Mouse (Mus musculus) heart, embryonic 14.5 days (tissue): ENCODE results near the gene B3gntl1. TPM values are rescaled to one million over a fixed set of nuclear protein-coding genes. Genes with fewer than 3 reads are reported as not detected.

Source experiments
- ATAC-seq: fragments of 200-750 bp; cut with Nextera tagmentation; 2 replicates; pipeline ENCODE4 v1.8.0; 2017; ENCODE audit warnings: low read depth, moderate TSS enrichment; ENCODE audit not compliant: insufficient number of reproducible peaks, insufficient read depth, low FRiP score
- H3K27ac ChIP-seq, 2 experiments: fragments of 200-500 bp in 1 of 2; fragments of 300-500 bp in 1 of 2; sonication (generic) in 1 of 2; replicated peaks in 1 of 2; 2 replicates each; pipeline ENCODE4 v1.5.1; 2012 to 2014; ENCODE audit warnings: low read depth in 2 of 2, low read length in 2 of 2, control low read depth in 1 of 2, mild to moderate bottlenecking in 1 of 2, mixed read lengths in 1 of 2; ENCODE audit not compliant: control insufficient read depth in 1 of 2, insufficient read depth in 1 of 2
- H3K27me3 ChIP-seq: fragments of 300-500 bp; sonication (generic); 2 replicates; pipeline ENCODE4 v1.6.1; 2014; ENCODE audit warnings: mild to moderate bottlenecking, low read length, control low read depth; ENCODE audit not compliant: control insufficient read depth, insufficient read depth
- H3K36me3 ChIP-seq: fragments of 300-500 bp; sonication (generic); 2 replicates; pipeline ENCODE4 v1.6.1; 2014; ENCODE audit warnings: mild to moderate bottlenecking, control low read depth, low read length, mixed read lengths; ENCODE audit not compliant: control insufficient read depth, insufficient read depth
- H3K4me1 ChIP-seq, 2 experiments: fragments of 200-500 bp in 1 of 2; fragments of 300-500 bp in 1 of 2; sonication (generic) in 1 of 2; 2 replicates each; pipeline ENCODE4 v1.6.1; 2012 to 2014; ENCODE audit warnings: low read length in 2 of 2, control low read depth in 1 of 2, mixed read lengths in 1 of 2; ENCODE audit not compliant: control insufficient read depth in 2 of 2, insufficient read depth in 2 of 2
- H3K4me2 ChIP-seq: fragments of 300-500 bp; sonication (generic); 2 replicates; pipeline ENCODE4 v1.6.1; 2014; ENCODE audit warnings: mild to moderate bottlenecking, low read length
- H3K4me3 ChIP-seq, 2 experiments: fragments of 200-500 bp in 1 of 2; fragments of 300-500 bp in 1 of 2; sonication (generic) in 1 of 2; 2 replicates each; pipeline ENCODE4 v1.5.1; 2012 to 2014; ENCODE audit warnings: low read length in 2 of 2, mild to moderate bottlenecking in 2 of 2, control low read depth in 1 of 2, low read depth in 1 of 2, moderate library complexity in 1 of 2; ENCODE audit not compliant: control insufficient read depth in 1 of 2, insufficient read depth in 1 of 2
- H3K9ac ChIP-seq: fragments of 300-500 bp; sonication (generic); 2 replicates; pipeline ENCODE4 v1.6.1; 2014; ENCODE audit warnings: mild to moderate bottlenecking, low read length
- H3K9me3 ChIP-seq: fragments of 300-500 bp; sonication (generic); 2 replicates; pipeline ENCODE4 v1.6.1; 2016; ENCODE audit warnings: low read length, control low read depth; ENCODE audit not compliant: control insufficient read depth
- WGBS: fragments of 180-500 bp; shearing (Covaris S2); extraction: QIAGEN DNeasy Blood & Tissue Kit; methylation state at CpG from one replicate; pipeline ENCODE4 v1.1.7; 2014; 5-methylcytosine and 5-hydroxymethylcytosine counted together
- polyA plus RNA-seq: library from polyadenylated mRNA; unstranded; fragments of >200 nt; fragmentation: Nextera tagmentation; extraction: Ambion mirVana; gene quantifications from 2 replicates; pipeline ENCODE4 v1.2.1, GENCODE M21; 2014

The B3gntl1 gene
- polyA plus RNA-seq, 1 experiment from 2014 or later, result 6.3 TPM

DNA sequence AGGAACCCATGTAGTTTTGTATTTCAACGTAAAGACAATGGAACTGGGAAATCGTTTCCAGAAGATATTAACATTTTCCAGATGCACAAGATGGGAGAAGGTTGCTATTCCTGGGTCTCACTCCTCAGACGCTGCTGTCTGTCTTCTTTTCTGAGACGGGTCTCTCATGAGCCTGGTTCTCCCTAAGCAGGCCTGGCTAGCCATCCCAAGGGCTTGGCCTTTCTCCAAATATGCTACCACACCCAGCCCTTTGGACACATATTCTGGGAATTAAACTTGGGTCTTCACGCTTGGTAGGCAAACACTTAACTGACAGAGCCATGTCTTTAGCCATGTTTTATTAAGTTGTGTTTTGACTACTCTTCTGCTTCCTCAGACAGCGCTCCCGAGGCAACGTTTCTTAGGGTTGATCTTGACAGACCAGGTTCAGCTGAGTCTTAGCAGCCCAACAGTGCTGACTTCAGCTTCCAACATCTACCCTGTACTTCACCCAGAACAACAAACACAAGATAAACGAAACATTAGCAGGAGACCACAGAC lies 18.5 kb downstream of the B3gntl1 start:
- 67% methylated on average over 9 of the region's 9 CpGs for WGBS
- Histone ChIP-seq H3K27me3 (no peaks in the 10 kb centered on the region), H3K9me3 (no peaks in the 10 kb centered on the region), H3K36me3 (peaks cover 17% of the 10 kb centered on the region; the same call in 1 of the 2 replicates), H3K4me2 (no peak overlapping the region), H3K4me3 (no peak overlapping the region), H3K9ac (no peak overlapping the region), H3K4me1 (peaks cover 2 to 7% of the 10 kb centered on the region in 2 experiments; a peak in 1 of 4 replicates), H3K27ac (no peak overlapping the region)
- no peak for ATAC-seq

GRCm38 (mm10) chr11:121653631-121654030 lies 19.3 kb downstream of the B3gntl1 start:
- Histone ChIP-seq H3K4me2 (no peak overlapping the region), H3K27me3 (no peaks in the 10 kb centered on the region), H3K4me3 (no peak overlapping the region), H3K36me3 (peaks cover 16% of the 10 kb centered on the region; the same call in 1 of the 2 replicates), H3K9me3 (no peaks in the 10 kb centered on the region), H3K27ac (no peak overlapping the region), H3K9ac (no peak overlapping the region), H3K4me1 (peaks cover 2 to 7% of the 10 kb centered on the region in 2 experiments; a peak in 1 of 4 replicates)
- ATAC-seq, result no peak
- 80% methylated on average over 4 of the region's 4 CpGs for WGBS

DNA sequence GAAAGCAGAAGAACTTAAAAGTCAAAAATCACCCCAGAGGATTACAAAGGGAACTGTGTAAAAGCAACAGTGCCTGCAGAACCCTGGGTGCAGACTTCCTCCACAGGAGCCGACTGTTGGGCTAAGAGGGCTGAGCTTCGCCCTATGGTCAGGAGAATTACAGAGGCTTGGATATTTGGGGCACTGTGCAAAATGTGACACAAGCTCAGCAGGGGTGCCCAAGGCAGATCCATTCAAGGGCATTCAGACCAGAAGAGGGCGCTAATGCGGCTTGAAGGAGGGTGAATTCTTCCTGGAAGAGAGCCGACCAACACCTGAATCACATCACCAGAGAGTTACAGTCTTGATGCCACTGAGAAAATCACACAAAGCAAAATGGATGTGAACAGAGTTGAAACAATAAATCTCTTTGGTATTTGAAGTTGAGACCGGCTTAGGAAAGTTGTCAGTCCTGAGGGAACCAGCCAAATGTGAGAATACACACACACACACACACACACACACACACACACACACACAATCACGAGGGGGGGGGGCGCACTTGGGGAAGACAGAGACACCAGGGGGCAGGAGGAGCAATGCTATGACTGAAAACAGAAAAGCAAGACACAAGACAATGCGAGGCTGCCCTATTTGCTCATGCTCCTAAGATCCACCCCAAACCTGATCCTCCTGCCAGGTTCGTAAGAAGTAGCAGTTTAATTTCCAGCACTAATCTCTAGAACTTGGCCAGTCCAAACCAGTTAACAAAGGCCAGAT lies 20.2 kb downstream of the B3gntl1 start:
- Histone ChIP-seq H3K27me3 (no peaks in the 10 kb centered on the region), H3K27ac (no peak overlapping the region), H3K9me3 (no peaks in the 10 kb centered on the region), H3K4me3 (no peak overlapping the region), H3K4me2 (no peak overlapping the region), H3K9ac (no peak overlapping the region), H3K36me3 (peaks cover 16% of the 10 kb centered on the region; the same call in 1 of the 2 replicates), H3K4me1 (peaks cover 2 to 9% of the 10 kb centered on the region in 2 experiments; a peak in 2 of 4 replicates)
- no peak for ATAC-seq
- 61% methylated on average over 10 of the region's 10 CpGs for WGBS

GRCm38 (mm10) chr11:121651983-121652382 lies 21.0 kb downstream of the B3gntl1 start:
- Histone ChIP-seq H3K36me3 (peaks cover 21% of the 10 kb centered on the region; the same call in 1 of the 2 replicates), H3K9ac (no peak overlapping the region), H3K4me3 (no peak overlapping the region), H3K9me3 (no peaks in the 10 kb centered on the region), H3K4me1 (peaks cover 2 to 13% of the 10 kb centered on the region in 2 experiments; a peak in 2 of 4 replicates), H3K27ac (no peak overlapping the region), H3K27me3 (no peaks in the 10 kb centered on the region), H3K4me2 (no peak overlapping the region)
- ATAC-seq, result no peak
- 89% methylated on average over 5 of the region's 5 CpGs for WGBS

GRCm38 (mm10) chr11:121651556-121651955 lies 21.4 kb downstream of the B3gntl1 start:
- no peaks in the 10 kb centered on the region for H3K9me3 ChIP-seq
- H3K36me3 ChIP-seq, result peaks cover 21% of the 10 kb centered on the region; the same call in 1 of the 2 replicates
- peaks cover 2 to 13% of the 10 kb centered on the region in 2 experiments; a peak in 2 of 4 replicates for H3K4me1 ChIP-seq
- no peak for ATAC-seq
- H3K27ac ChIP-seq, result no peak overlapping the region
- 92% methylated on average over 9 of the region's 9 CpGs for WGBS
- no peak overlapping the region for H3K4me2 ChIP-seq
- H3K4me3 ChIP-seq, result no peak overlapping the region
- no peak overlapping the region for H3K9ac ChIP-seq
- no peaks in the 10 kb centered on the region for H3K27me3 ChIP-seq

GRCm38 (mm10) chr11:121650668-121651067 lies 22.3 kb downstream of the B3gntl1 start:
- H3K4me2 ChIP-seq, result no peak overlapping the region
- no peaks in the 10 kb centered on the region for H3K9me3 ChIP-seq
- no peak for ATAC-seq
- no peak overlapping the region for H3K9ac ChIP-seq
- H3K27ac ChIP-seq, result no peak overlapping the region
- WGBS, result 89% methylated on average over 11 of the region's 11 CpGs
- no peaks in the 10 kb centered on the region for H3K27me3 ChIP-seq
- no peak overlapping the region for H3K4me3 ChIP-seq
- peaks cover 2 to 13% of the 10 kb centered on the region in 2 experiments; a peak in 2 of 4 replicates for H3K4me1 ChIP-seq
- peaks cover 21% of the 10 kb centered on the region; the same call in 1 of the 2 replicates for H3K36me3 ChIP-seq

- no peak overlapping the region for H3K4me2 ChIP-seq
- no peak for ATAC-seq
- no peak overlapping the region for H3K4me3 ChIP-seq
- H3K4me1 ChIP-seq, result peaks cover 0 to 10% of the 10 kb centered on the region in 2 experiments; a peak in 1 of 4 replicates
- H3K9ac ChIP-seq, result no peak overlapping the region
- H3K9me3 ChIP-seq, result no peaks in the 10 kb centered on the region
- no peaks in the 10 kb centered on the region for H3K27me3 ChIP-seq
- H3K27ac ChIP-seq, result no peak overlapping the region
- WGBS, result 43% methylated on average over 10 of the region's 10 CpGs
- H3K36me3 ChIP-seq, result peaks cover 23% of the 10 kb centered on the region; the same call in 1 of the 2 replicates
These were observed 23.1 kb downstream of the B3gntl1 start for GRCm38 (mm10) chr11:121649900-121650299.
